Mouse (Mus musculus) induced T-regulatory cell, adult 2 months (primary cell): ENCODE measurements at regions not wholly inside any gene's neighbourhood (a gene's known extent, or its start where the extent isn't known, plus 50 kb on each side); places are given as distances from the start of the nearest gene placed in this dataset.
A peak's percentile ranks its signal among the peaks of the same experiment; 100 is the strongest.

Experiments
- DNase-seq: peaks from one replicate; pipeline ENCODE4 v3.0.0-alpha.2; 2012; ENCODE audit warnings: low read depth

DNA sequence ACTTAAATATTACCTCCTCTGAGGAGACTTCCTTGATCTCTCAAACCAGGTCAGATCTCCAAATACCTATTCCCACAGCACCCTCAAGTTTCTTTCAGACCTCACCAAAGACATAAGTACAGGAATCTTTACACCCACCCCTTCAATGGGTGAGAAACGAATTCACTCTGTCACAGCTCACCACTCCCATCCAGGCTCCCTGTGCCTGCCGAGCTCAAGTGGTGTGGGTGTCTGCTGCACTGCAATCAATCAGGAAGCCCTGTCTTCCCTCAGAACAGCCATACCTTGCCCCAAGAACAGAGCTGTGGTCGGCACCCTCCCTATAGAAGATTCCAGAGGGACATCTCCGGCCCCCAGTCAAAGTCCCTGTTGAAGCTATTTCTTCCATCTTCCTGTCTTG lies 116.2 kb upstream of the Nectin1 start:
- DNase-seq: no peak

DNA sequence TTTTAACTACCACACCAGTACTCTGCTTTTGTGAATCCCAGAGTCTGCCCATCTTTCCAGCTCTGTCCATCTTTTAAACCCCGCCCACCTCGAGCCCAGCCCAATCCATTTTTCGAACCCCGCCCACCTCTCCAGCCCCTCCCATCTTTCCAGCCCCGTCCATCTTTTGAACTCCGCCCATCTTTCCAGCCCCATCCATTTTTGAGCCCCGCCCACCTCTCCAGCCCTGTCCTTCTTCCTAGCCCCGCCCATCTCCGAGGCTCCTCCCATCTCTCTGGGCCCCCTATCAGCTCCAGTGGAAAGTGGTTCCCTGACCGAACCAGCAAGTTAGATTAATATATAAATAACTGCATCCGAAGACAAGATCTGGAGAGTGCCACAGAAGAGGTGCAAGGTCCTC lies 115.0 kb upstream of the Nectin1 start:
- no peak for DNase-seq

DNA sequence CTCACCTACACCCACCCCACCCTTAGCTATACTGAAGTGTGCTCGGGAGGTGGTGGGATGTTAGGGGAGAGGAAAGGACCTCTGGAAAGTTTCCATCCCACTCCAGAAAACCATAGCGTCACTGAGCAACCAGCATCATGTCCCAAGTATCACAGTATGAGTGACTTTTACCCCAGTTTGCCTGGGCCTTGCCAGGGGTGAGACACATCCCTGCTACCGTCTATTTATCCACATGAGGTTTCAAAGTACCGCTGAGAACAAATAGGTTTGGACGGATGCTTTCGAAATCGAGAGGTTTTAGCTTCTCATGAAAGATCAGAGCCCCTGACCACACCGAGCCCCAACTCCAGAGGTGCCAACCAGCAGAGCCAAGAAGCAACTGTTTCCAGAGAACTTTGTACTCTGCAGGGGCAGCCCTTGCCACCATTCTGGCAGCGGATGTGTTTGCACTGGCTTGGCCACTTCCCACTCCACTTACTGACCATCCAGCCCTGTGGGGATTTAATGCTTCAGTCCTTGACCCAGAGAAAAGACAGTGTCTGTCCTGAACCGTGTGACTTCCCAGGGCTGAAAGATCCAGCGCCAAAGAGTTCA lies 107.3 kb upstream of the Nectin1 start:
- DNase-seq: no peak

DNA sequence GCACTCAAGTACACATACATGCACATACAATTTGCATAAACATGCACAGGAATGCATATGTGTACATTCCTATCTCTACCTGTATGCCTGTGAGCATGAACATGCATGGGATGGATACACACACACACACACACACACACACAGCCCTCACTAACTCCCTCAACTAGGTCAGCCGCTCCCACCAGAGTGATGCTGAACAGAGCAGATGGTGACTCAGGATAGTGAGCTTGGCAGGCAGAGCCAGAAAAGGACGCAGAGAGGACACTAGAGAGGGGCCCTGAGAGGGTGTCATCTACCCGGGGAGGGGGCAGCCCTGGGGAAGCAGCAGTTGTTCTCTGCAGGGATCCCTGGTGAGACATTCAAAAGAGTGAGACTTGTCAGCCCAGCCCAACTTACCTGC lies 85.6 kb upstream of the Nectin1 start:
- no peak for DNase-seq

DNA sequence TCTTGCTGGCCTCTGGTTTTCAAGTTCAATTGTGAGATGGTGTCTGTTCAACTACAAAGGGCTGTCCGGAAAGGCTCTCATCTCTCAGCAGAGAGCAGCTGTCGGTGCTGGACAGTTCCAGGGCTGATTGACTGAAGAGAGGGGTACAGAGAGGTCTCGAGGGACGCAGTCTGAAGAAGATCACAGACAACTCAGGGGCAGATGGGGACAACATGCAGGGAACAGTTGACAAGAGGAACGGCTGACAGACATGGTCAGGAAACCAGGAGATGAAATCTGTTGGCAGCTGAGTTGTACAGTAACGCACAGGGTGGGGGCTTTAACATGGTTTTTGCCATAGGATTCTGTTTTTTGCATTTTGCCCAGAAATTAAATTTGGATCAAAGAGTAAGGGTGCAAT lies 84.5 kb upstream of the Nectin1 start:
- DNase-seq: no peak

DNA sequence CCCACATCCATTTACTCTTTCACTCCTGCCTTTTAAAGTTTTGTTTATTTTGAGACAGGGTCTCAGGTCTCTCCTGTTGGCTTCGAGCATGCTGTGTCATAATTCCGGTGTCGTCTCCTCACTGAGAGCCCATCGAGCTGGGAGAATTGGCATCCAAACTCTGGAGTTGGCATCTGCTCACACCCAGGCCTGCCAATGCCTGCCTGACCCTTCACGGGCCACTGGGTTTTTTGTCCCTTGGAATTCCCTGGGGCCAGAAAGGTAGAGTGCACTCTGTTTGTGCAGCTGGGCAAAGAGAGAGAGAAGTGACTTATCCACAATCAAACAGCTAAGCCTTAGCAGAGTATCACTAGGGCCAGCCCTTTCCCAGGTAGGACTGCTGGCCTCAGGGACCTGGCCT lies 83.6 kb upstream of the Nectin1 start:
- DNase-seq: no peak

DNA sequence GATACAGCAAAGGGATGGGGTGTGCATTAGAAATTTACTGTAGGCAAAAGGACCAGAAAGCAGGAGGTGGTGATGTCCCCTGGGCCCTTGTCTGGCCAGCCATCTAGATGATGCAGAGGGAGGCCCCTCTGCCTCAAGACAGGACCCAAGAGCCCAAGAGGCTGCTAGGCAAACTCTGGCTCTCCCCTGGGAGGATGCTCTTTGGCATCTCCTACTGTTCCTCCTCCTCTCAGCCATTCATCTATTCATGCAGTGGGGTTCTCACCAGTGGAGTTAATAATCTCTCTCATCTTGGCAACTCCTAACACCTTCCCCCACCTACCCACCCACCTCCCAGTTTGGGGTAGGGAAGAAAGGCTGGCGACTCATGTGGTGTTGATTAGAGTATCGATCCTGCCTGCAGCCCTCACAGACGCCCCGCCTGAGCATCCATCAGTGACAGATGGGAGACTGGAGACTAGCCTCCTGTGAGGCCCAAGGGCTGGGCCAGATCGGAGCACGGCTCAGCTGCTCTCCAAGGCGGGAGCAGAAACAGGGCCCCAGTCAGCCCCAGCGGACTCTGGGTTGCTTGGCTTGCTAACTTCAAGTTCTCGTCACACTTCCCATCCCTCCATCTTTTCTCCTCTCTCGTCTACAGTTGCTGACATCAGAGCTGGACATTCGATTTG lies 82.8 kb upstream of the Nectin1 start:
- no peak for DNase-seq

DNA sequence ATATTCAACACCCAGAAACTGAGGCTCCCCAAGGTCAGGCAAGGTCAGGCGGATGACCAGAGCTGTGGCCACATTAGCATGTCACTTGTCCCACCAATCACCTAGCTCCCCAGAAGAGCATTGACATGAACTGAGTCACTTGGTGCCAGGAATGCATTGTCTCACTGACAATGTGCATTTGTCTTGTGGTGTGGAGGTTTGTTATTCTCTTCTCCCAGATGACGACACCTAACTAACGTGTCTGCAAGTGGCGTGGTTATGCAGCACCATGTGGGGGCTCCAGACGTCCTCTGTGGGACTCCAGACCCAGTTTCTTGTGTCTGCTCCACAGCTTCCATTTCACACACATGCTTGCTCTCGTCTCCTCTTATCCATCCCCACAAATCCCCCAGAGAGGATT lies 82.1 kb upstream of the Nectin1 start:
- DNase-seq: no peak

DNA sequence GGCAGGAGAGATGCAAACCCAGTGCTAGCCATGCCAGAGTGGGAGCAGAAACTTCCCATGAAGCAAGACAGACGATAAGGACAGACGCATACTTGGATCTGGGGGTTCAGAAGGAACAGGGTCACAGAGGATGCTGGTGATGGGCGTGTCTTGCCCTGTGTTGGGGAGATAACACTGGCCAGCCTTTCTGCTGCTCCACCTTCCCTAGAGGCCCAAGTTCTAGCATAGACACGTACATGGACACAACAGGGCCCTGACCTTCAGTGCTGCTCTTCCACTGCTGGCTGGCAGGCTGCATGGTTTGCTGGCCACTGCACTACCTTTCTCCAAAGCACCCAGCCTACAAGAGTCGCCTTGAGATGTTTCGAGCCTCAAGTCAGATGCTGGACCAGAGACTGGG lies 76.4 kb upstream of the Nectin1 start:
- no peak for DNase-seq

DNA sequence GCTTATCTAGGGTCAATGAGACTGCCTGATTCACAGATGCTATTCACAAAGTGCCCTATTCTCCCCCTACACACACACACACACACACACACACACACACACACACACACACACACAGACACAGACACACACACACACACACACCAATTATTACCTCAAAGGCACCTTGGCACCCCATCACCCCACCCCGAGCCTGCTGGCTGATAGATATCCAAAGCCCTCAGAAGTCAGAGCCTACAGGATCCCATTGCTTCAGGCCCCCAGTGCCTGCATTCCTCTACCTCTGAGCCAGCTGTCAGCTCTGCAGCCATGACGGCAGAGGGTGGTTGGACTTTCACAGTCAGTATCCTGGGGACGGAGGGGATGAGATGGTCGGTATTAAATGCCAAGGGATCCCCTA lies 75.8 kb upstream of the Nectin1 start:
- DNase-seq: no peak

DNA sequence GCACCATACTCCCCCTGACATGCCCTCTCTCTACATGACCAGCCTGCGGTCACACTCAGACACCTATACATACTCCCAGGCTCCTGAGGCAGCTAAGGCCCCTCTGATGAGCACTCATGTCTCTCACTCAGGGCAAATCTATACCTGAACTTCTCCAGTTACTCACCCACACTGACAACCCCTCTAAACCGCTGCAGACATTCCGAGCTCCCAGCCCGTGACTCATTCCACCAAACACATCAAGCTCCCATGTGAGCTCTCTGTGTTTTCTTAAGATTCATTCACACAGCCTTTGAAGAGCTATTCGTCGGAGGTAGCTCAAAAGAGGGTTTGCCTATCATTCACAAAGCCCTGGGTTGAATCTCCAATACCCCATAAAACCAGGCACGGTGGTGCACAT lies 75.1 kb upstream of the Nectin1 start:
- DNase-seq: no peak

DNA sequence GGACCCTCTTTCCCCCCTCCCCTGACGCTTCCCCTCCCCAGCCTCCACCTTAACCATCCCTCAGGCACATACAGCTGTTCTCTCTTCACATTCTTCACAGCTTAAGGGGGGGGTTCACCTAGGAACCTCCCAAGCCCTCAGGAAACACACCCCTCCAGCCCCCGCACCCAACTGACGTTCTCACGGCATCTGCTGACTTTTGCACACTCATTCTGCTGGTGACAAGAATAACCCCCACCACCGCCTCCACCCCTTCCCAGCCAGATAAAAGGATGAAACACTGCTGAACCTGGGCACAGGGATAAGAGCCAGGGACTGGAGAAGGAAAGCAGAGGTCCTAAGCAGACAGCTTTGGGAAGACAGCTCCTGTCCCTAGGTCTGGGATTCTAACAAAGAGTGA lies 73.2 kb upstream of the Nectin1 start:
- DNase-seq: no peak

DNA sequence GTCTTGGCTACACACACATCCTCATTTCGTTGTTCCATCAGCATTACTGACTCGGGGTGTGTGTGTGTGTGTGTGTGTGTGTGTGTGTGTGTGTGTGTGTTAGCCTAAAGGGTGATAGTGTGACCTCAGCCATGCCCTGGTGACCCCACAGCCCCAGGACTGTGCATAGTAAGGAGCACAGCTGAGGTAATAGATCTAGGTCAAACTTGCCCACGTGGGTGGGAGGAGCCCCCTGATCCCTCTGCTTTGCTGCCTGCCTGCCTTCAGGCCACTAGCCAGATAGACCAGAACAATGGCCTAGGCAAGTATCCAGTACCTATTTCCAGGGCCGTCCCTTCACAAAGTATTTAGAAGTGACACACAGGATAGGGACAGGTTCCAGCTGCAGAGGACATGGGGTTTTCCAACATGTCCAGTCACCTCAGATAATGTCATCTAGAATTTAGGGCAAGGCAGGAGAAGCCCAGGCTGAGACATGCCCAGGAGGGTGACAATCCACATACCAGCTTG lies 70.6 kb upstream of the Nectin1 start:
- no peak for DNase-seq

DNA sequence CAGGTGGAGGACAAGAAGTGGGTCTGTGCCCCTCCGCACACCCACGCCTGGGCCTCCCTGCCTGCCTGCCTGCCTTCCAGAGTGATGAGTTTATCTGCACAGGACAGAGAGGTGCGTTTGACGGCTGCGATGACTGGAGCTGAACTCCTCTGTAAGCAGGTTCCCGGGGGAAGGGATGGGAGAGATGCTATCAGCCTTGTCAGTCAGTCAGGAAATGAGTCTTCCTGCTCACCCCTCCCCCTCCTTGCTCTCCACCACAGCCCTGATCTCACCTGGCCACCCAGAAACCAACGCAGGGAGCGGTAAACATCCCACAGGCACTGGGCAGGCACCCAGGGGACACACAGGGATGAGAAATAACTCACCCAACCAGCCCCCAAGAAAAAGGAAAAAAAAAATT lies 69.5 kb upstream of the Nectin1 start:
- DNase-seq: no peak

DNA sequence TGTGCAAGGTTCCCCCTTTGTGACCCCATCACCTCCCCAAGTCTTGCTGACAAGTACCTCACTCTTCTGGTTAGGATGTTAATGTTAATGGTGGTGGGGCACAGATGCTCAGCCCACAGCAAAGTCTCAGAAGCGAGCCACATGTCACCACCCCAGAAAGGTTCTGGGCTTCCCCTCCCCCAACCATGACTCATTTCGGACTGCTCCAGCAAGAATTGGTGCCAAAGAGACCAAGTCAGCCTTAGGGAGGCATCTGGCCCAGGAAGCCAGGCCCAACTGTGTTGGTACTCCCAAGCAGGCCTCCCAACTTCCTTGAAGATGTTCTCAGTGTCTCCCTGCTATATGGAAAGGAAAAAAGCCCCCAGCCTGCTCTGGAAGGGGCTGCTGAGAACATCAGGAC lies 67.8 kb upstream of the Nectin1 start:
- DNase-seq: no peak

DNA sequence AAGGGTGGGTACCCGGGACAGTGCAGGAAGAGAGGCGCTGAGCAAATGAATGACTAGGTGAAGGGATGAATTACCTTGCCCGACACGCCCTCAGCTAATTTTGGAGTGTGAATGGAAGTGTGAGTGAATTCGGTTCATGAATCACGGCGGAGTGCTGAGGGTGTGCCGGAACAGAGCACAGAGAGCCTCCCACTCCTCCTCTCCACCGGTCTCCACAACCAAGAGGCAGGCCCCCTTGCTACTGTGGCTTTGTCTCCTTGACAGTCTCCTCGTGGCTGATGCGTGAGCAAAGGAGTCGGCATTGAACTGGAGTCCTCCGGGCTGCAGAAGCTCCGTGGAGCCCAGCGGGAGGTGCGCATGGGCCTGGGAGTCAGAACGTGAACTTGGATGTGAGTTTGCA lies 64.5 kb upstream of the Nectin1 start:
- no peak for DNase-seq

DNA sequence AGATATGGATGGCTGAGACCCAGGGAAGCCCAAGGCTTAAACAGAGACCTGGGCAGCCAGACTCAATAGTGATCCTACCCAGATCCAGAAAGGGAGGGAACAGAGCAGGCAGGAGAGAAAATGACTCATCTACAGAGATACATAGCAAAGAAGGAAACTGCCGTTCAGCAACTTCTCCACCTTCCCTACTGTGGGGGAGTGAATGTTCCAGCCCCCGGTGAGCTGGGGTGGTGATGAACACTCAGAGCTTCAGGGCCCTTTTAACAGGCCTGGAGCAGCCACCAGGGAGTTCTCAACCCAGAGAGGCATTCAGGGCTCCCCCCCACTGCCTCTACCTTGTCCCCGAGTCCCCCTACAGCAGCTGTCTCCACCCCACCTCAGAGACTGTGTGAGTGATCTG lies 62.5 kb upstream of the Nectin1 start:
- DNase-seq: no peak

DNA sequence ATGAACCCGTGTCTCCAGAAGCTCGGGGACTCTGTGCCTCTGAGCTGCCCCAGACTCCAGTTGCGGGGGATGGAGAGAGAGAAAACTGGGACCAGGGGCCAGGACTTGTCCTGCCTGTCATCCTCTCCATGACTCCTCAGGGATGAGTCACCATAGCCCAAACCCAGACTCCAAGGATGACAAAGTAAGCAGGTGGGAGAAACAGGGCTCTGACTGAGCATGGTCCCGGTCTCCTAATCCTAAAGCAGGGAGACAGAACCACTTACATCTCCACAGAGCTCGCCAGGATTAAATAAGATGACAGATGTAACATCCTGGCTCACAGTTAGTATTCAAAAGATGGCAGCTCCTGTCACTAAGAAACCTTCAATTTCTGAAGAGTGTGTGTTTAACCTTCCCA lies 61.7 kb upstream of the Nectin1 start:
- DNase-seq: no peak

DNA sequence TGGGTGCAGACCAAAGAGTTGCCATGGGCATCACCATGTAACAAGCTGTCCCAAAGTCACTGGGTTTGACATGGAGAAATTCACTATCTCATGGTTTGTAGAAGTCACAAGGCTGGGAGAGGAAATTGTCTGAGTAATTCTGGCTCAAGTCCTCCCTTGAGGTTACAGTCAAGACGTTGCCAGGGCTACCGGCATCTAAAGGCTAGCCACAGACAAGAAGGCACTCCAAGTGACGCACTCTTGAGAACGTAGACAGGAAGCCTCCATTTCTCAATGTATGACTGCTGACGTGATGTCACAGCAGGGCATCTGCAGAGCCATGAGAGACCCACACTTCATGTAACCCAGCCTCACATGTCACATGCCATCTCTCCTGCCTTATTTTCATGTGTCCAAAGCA lies 59.2 kb upstream of the Nectin1 start:
- peak; percentile 8 for DNase-seq

DNA sequence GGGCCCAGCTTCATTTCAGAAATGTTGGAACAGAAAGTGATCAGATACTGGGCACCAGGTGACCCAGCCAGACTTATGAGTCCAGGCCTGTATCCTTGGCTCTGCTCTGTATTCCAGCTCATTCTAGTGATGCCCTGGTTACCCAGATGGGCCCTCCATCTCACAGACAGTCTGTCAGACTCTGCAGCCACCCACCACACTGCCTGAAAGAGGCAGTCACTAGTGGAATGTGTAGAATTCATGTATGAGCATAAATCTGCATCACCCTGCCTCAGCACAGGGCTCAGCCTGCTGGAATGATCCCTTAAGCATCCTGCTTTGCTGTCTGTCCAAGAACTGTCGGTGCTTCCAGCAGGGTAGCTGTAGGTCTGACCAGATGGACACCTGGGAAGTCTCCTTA lies 51.8 kb upstream of the Nectin1 start:
- DNase-seq: no peak

DNA sequence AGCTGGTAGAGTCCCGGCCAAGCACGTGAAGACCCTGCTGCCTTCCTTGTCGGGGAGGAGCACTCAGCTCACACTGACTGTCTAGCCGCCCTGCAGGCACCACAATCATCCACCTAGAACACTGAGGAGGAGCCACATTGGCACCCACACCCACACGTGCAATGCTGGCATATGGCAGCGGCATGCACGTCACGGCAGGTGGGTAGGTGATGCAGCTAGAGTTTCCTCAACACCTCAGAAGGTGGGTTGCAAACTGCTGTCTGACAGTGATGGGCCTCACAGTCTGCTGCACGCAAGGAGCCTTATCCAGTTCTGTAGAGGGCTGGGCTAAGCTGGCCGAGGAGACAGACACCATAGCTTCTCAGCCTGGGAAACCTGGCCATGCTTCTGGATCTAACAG lies 51.2 kb upstream of the Nectin1 start:
- no peak for DNase-seq
